Mouse (Mus musculus) testis, postnatal 14 days (tissue): ENCODE results near the gene Atp7b.

Experiments used
- DNase-seq: peaks from one replicate; pipeline ENCODE4 v3.0.0; 2021; ENCODE audit warnings: low spot score

The Atp7b gene

GRCm38 (mm10) chr8:22059821-22060445 lies at the start of gene Atp7b:
TSS of gene Atp7b (minus strand) at chr8:22060305.
- no peak for DNase-seq

DNA sequence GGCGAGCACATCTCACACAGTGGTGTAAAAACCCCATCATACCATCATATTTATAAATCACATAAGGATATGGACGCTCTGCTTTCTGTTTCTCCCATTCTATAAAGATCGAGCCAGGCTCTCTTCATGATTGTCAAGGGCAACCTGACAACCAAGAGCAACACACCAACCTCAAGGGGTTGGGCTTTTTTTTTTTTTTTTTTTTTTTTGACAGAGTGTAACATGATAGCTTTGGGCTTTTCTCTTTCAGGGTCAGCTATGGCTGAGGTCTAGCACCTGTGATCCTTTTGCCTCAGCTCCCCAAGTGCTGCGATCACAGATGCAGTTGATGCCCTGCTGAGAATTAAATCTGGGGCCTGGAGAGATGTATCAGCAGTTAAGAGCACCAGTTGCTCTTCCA lies 46.9 kb upstream of the Atp7b start:
- DNase-seq = no peak

- no peak for DNase-seq
Measured at GRCm38 (mm10) chr8:22091568-22091967, 31.5 kb upstream of the Atp7b start.

- no peak for DNase-seq
Measured at GRCm38 (mm10) chr8:22089226-22089625, 29.1 kb upstream of the Atp7b start.

DNA sequence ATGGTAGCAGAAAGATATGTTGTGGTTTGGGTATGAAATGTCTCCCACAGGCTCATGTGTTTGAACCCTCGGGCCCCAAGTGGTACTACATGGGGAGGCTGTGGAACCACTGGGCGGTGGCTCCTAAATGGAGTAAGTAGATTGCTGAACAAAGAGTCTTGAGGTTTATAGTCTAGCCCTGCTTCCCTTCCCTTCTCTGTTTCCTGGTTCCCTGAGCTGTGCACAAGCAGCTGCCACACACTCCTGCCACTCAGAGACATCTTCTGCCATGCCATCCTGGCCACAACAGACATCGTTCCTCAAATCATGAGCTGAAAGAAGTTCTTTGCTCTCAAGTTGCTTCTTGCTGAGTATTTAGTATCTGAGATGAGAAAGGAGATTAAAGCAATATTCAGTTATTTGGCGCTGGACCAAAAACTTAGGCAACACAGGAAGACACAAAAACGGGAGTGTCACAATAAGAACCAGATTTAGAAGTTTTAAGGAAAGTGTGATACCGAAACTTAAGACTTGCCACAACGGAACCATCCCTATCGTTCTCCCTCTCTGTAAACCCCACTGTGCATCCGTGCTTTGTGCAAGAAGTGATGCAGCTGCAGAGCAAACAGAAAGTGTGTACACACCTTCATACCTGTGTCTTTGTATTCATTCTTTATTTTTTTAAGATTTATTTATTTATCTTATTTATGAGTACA lies 19.4 kb upstream of the Atp7b start:
- DNase-seq = no peak

DNA sequence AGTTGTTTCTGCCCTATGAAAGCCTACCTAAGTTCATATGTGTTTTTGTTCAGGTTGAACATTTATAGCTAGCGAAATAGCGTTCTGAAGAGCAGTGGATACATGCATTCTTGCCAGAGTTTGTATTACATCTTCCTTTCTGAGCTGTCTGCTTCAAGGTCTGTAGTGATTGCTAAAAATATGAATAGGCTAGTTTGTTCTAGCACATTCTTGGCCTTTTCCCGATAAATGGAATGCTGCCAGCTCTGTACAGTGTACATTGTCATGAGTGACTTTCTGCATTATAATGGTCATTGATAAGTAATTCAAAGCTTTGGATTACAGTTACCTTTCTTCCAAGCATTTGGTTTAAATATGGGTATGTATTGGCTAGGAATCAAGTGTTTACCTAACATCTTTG lies 1.0 kb upstream of the Atp7b start:
- no peak for DNase-seq

DNA sequence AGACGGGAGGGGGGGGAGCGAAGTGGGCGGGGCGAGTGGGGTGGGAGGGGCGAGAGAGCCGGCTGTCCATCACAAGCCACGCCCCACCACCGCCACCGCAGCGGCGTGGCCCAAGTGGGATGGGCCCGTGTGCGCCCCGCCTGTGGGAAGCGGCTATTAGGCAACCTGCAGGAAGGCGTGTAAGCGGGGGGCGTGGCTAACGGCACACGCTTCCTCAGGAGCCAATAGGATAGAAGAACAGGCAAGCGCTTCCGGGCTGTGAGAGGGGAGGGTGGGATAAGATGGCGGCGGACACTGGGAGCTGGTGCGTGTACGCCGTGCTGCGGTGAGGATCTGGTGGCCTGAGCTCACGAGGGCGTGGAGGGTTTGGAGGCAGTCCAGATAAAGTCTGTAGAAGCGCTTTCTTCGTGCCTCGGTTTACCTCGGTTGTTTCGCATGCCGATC lies 363 bp upstream of the Atp7b start, which contains the start of gene Alg11:
Gene Alg11 (plus strand): TSS at position 276 of the 444 bp plus-strand sequence.
- peak; percentile 99 for DNase-seq

- no peak for DNase-seq
Measured at GRCm38 (mm10) chr8:22059153-22059738, 859 bp downstream of the Atp7b start.

- no peak for DNase-seq
Measured at GRCm38 (mm10) chr8:22058368-22058767, 1.7 kb downstream of the Atp7b start.

- no peak for DNase-seq
Measured at GRCm38 (mm10) chr8:22056850-22057249, 3.3 kb downstream of the Atp7b start.

GRCm38 (mm10) chr8:22055492-22055877 lies 4.6 kb downstream of the Atp7b start:
- DNase-seq = no peak

DNA sequence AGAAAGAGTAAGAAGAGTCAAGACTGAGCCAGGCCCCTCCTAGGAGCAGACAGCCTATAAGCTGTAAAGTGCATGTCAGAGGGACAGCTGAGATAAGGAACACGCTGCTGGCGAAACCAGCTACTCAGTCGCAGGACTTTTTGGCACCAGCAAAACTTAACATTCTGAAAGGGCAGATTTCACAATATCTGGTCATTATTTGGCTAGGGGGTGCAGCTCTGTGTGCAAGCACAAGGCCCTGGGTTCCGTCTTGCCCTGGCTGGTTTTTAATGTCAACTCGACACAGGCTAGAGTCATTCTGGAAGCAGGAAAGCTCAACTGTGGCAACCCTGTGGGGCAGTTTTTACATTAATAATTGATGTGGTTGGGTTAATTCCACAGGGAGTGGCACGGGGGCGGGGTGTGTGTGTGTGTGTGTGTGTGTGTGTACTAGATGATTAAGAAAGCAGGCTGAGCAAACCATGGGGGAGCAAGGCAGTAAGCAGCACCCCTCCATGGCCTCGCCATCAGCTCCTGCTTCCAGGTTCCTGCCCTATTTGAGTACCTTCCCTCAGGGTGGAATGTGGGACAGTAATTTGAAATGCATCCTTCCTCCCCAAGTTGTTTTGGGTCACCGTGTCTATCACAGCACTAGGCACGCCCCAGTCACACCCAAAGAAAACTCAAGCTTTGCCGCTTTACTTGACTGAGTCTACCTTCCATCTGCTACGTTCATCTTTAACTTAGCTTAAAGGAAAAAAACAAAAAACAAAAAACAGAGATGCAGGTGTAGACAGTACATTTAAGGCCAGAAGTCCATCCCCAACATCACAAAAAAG lies 5.2 kb downstream of the Atp7b start:
- no peak for DNase-seq

- DNase-seq = no peak
Measured at GRCm38 (mm10) chr8:22047699-22048464, 12.2 kb downstream of the Atp7b start.

DNA sequence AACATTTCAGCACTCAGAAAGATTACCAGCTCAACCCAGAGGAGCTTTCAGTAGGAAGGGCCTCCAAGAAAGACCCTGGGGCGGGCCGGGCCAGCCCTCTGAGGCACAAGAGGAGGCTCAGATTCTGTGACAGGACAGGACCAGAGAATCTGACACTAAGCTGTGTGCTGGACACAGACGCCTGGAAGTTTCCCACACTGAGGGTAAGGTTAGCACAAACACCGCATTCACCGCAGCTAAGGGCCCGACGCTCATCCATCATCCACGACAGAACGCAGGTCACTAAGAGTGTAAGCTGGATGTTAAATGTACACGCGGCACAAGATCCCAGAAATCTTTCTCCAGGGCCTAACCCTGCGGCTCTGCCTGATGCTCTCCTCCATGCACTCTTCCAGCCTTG lies 16.4 kb downstream of the Atp7b start:
- DNase-seq = no peak

DNA sequence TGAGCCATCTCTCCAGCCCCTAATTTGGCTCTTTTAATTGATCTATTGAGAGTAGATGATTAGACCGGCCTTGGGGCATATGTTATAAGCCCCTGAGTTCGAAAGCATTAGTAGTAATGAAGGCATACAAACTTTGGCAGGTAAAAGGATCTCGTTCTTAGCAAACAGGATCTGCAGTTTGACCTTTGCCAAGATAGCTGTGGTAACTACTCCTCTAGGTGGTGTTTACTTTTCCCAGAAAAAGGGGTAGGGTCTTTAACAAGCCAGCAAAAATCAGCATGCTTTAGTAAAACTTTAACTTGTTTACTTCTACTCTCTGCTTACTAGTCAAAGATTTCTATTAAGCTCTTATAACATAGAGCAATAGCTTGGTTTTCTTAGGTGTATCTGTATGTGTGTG lies 17.6 kb downstream of the Atp7b start:
- DNase-seq = no peak

GRCm38 (mm10) chr8:22040153-22040509 lies 20.0 kb downstream of the Atp7b start:
- DNase-seq = no peak

DNA sequence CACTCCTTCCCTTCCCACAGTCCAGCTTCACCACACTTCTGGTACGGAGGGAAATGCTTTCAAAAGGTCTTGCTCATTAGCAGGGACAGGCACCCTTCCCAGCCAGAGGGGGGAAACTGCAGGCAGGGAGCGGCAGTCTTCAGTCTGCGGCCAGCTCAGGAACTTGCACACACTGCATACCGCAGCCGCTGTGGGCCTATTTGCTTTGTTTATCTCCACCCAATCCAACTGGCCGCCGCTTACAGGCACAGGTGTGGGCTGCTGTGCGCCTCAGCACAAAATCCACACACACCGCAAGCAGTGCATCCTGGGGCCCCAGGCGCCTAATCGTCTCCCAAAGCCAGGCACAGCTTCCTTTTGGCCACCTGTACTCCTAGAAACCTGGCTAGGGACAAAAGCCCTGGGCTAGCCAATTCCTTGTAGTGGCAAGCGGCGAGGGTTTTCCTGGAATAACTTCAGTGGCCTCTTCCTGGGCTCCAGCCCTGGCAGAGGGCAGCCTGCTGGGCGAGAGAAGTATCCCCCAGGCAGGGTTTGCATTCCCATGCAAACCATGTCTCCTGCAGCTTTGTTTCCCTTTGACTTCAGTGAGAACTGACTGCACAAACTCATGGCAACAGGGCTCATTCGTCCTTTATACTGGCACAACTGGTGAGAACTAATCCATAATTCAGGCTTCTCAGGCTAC lies 20.5 kb downstream of the Atp7b start:
- no peak for DNase-seq

DNA sequence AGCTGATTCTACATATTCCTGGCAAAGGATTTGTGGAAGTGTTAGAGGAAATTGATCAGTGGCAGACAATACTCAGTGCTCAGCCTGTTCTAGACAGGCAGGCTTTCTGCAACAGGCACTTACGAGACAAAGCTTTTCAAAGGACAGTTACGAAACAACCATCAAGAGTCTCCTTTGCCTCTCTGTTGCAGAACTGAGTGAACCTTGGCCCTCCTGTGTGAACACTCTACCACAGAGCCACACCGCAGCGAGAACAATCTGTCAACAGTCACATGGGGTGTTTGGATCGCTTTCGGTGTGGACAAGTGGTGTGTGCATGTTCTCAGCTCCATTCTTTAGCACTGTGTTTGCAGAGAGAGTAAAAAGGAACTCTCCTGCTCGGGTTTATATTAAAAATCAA lies 23.1 kb downstream of the Atp7b start:
- no peak for DNase-seq

GRCm38 (mm10) chr8:22036137-22036536 lies 24.0 kb downstream of the Atp7b start:
- DNase-seq = no peak

DNA sequence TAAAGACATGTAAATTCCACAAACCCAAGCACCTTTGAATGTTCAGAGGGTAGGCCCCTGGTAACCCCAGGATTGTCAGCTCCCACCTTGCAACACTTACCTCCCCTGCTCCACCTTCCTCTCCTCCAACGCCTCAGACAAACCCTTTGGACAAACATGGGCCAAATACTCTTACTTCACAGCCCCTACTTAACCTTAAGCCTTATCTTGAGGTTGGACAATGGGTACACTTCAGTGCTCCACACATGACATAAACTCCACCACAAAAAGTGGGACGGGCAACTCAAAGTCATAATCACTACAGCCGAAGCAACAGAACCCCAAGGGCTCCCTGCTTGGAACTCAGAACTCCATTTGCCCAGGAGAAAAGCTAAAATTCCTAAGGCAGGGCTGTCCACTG lies 29.1 kb downstream of the Atp7b start:
- DNase-seq = no peak

DNA sequence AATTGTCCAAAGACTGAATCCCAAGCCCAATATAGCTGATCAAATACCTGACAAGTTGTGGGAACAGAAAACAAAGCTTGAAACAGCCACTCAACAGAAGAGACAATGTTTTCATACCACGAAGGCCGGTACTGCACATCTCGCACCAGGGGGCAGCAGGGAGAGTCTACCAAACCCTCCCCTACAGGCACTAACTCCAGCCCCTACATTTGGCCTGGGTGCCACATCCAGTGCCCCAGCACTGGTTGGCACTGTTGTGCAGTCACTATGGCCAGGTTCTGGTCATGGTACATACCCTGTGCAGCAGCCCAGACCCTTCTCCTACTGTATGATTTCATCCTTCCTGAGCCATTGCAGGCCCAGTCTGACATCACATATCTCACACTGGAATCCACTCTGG lies 31.1 kb downstream of the Atp7b start:
- DNase-seq = no peak
